Mouse (Mus musculus): ENCODE results near the gene Tulp2.

Gene Tulp2

GRCm38 (mm10) chr7:45553519-45553918 is 71.8 kb downstream of the Tulp2 start:
- DNase-seq (ENCODE audit: extremely low spot score) = no peak

GRCm38 (mm10) chr7:45553990-45554389 is 72.3 kb downstream of the Tulp2 start:
- DNase-seq (ENCODE audit: extremely low spot score) = no peak

GRCm38 (mm10) chr7:45554744-45555143 is 73.1 kb downstream of the Tulp2 start, which contains the start of gene Hsd17b14:
Hsd17b14 (plus strand) TSS chr7:45554893.
- DNase-seq (ENCODE audit: extremely low spot score) = no peak

- DNase-seq (ENCODE audit: extremely low spot score) = peak; percentile 78
Measured at GRCm38 (mm10) chr7:45555787-45556186, 74.1 kb downstream of the Tulp2 start.

- no peak for DNase-seq (ENCODE audit: extremely low spot score)
Measured at GRCm38 (mm10) chr7:45558907-45559306, 77.2 kb downstream of the Tulp2 start.

GRCm38 (mm10) chr7:45560241-45560640 is 78.6 kb downstream of the Tulp2 start:
- DNase-seq (ENCODE audit: extremely low spot score) = no peak

- DNase-seq (ENCODE audit: extremely low spot score) = peak; percentile 76
Measured at GRCm38 (mm10) chr7:45560843-45561623, 79.4 kb downstream of the Tulp2 start.

- DNase-seq (ENCODE audit: extremely low spot score) = no peak
Measured at GRCm38 (mm10) chr7:45561624-45562520, 80.2 kb downstream of the Tulp2 start.

GRCm38 (mm10) chr7:45564811-45565210 is 83.1 kb downstream of the Tulp2 start:
- no peak for DNase-seq (ENCODE audit: extremely low spot score)

GRCm38 (mm10) chr7:45565446-45565845 is 83.8 kb downstream of the Tulp2 start:
- DNase-seq (ENCODE audit: extremely low spot score) = no peak

GRCm38 (mm10) chr7:45567112-45567779 is 85.6 kb downstream of the Tulp2 start:
- DNase-seq (ENCODE audit: extremely low spot score) = no peak

GRCm38 (mm10) chr7:45567780-45568516 is 86.3 kb downstream of the Tulp2 start:
- peak; percentile 91 for DNase-seq (ENCODE audit: extremely low spot score)

GRCm38 (mm10) chr7:45568601-45569473 is 87.2 kb downstream of the Tulp2 start:
- no peak for DNase-seq (ENCODE audit: extremely low spot score)

GRCm38 (mm10) chr7:45570103-45570741 is 88.5 kb downstream of the Tulp2 start, which contains the start of gene Bcat2:
Bcat2 (plus strand) TSS chr7:45570153.
- peak; percentile 78 for DNase-seq (ENCODE audit: extremely low spot score)

GRCm38 (mm10) chr7:45571966-45572365 is 90.3 kb downstream of the Tulp2 start:
- no peak for DNase-seq (ENCODE audit: extremely low spot score)

Measured in embryo, embryonic 9.5 days (tissue).